Mouse (Mus musculus) erythroblast, embryonic 14.5 days (primary cell): ENCODE measurements around the gene Nfatc2ip.

Experiments
- GATA1 ChIP-seq: IDR thresholded peaks from 2 replicates; pipeline ENCODE4 v1.6.1; 2012; ENCODE audit warnings: low read length, inconsistent platforms, mixed read lengths
- TAL1 ChIP-seq: IDR thresholded peaks from 3 replicates; pipeline ENCODE4 v1.6.1; 2012; ENCODE audit warnings: low read length, inconsistent platforms, mixed read lengths

DNA sequence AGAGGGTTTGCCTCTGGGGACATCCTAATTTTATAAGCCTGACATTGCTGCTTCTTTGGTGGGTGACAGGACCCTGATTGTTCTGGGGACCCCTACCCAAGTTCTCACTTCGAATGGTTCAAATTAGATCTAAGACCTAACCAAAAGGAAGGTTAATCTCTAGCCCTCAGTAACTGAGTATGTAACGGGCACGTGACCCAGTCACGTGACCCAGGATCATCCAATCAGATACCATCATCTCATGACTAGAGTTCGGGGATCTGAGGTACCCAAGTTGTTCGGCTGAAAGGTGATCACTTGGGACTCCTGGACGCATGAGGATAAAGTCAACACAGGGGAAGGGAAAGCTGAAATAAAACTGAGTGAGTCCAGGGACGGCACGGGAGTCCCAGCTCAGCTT lies 23.5 kb downstream of the Nfatc2ip start:
- TF ChIP-seq TAL1 (no peak), GATA1 (no peak)
